Mouse (Mus musculus): ENCODE results near the gene Mertk. TPM values are rescaled to one million over a fixed set of nuclear protein-coding genes. Genes with fewer than 3 reads are reported as not detected.

Mertk gene
- polyA plus RNA-seq, 1 experiment from 2014 or later: 5.4 TPM

DNA sequence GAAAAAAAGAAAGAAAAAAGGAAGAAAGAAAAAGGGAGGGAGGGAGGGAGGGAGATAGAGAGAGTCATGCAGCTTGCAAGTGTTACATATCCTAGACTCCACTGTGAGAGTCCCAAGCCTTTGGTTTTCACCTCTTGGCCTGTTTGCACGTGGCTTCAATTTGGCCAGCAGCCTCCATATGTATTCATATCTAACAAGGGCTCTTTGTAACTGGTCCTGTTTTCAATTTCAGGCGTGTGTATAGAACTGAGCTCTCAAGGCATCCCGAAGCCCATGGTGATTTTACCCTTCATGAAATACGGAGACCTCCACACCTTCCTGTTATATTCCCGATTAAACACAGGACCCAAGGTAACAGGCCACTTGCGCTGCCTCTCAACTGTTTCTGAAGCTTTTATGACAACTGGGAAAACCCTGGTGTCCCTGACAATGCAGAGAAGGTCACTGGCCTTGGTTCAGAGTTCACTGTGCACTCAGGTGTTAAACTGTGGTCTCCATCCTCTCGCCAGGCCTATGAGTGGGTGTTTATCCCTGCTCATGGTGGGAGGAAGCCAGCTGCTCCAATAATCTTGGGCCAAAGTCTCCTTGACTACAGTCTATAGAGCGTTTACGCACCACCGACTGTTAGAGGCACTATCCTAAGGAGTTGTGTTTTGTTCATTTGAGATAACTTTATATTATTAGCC lies 85.0 kb downstream of the Mertk start:
- no peak overlapping the region for H3K9ac ChIP-seq (replicated peaks; ENCODE audit: low read depth, low read length)
- WGBS: 82% methylated on average over 10 of the region's 10 CpGs
- no peaks in the 10 kb centered on the region for H3K4me1 ChIP-seq (ENCODE audit: control insufficient read depth, insufficient read depth, low read length)
- H3K4me3 ChIP-seq (ENCODE audit: low read depth, low read length): no peak overlapping the region
- H3K9me3 ChIP-seq (ENCODE audit: control insufficient read depth, low read depth, low read length): no peaks in the 10 kb centered on the region
- ATAC-seq (ENCODE audit: insufficient number of reproducible peaks, insufficient read depth, low FRiP score, low read depth): no peak
- peaks cover 7% of the 10 kb centered on the region for H3K36me3 ChIP-seq (ENCODE audit: control insufficient read depth, insufficient read depth, low read length)
- no peaks in the 10 kb centered on the region for H3K27me3 ChIP-seq (ENCODE audit: control insufficient read depth, insufficient read depth, low read length)
- no peak overlapping the region for H3K27ac ChIP-seq (ENCODE audit: low read length)
- no peak overlapping the region for H3K4me2 ChIP-seq (replicated peaks; ENCODE audit: low read depth, low read length)

DNA sequence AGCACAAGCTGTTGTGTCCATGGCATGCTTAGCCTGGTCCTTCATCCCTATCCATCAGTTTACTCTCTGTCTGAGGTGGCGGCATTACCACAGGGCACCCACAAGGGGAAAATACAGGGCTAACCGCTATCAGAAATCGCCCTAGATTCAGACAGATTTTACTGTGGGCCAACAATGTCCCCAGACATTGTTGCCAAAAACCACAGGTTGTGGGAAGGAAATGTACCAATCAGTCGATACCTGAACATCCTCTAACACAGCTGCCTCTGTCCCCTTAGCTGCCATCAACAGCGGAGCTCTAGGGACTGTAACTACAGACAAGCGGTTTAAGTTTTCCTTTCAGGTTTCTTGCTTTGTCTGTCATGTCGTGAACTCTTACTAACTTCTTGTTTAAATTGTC lies 86.1 kb downstream of the Mertk start:
- Histone ChIP-seq H3K27me3 (ENCODE audit: control insufficient read depth, insufficient read depth, low read length) (no peaks in the 10 kb centered on the region), H3K36me3 (ENCODE audit: control insufficient read depth, insufficient read depth, low read length) (peaks cover 7% of the 10 kb centered on the region), H3K9me3 (ENCODE audit: control insufficient read depth, low read depth, low read length) (no peaks in the 10 kb centered on the region), H3K27ac (ENCODE audit: low read length) (no peak overlapping the region), H3K4me1 (ENCODE audit: control insufficient read depth, insufficient read depth, low read length) (no peaks in the 10 kb centered on the region), H3K4me3 (ENCODE audit: low read depth, low read length) (no peak overlapping the region), H3K9ac (replicated peaks; ENCODE audit: low read depth, low read length) (no peak overlapping the region), H3K4me2 (replicated peaks; ENCODE audit: low read depth, low read length) (no peak overlapping the region)
- no peak for ATAC-seq (ENCODE audit: insufficient number of reproducible peaks, insufficient read depth, low FRiP score, low read depth)
- WGBS: 87% methylated on average over 7 of the region's 7 CpGs

DNA sequence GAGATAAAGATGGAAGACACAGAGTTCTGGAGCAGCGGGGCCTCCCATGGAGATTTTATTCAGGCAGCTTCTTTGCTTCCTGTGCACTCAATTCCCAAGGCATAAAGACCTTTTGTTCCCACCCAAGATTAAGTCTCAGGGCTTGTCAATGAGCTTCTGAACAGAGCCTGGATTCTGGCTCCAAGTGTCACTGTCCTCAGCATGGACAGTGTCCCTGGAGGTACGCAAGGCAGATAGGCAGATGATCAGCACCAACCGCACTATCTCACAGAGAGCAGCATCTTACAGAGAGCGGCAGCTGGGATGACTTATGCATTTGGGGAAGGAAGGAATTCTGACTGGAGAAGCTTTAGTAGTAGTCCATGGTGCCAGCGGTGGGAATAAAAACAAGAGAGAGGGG lies 87.6 kb downstream of the Mertk start:
- Histone ChIP-seq H3K36me3 (ENCODE audit: control insufficient read depth, insufficient read depth, low read length) (peaks cover 7% of the 10 kb centered on the region), H3K27me3 (ENCODE audit: control insufficient read depth, insufficient read depth, low read length) (no peaks in the 10 kb centered on the region), H3K4me1 (ENCODE audit: control insufficient read depth, insufficient read depth, low read length) (no peaks in the 10 kb centered on the region), H3K9ac (replicated peaks; ENCODE audit: low read depth, low read length) (no peak overlapping the region), H3K4me3 (ENCODE audit: low read depth, low read length) (no peak overlapping the region), H3K4me2 (replicated peaks; ENCODE audit: low read depth, low read length) (no peak overlapping the region), H3K27ac (ENCODE audit: low read length) (no peak overlapping the region), H3K9me3 (ENCODE audit: control insufficient read depth, low read depth, low read length) (no peaks in the 10 kb centered on the region)
- no peak for ATAC-seq (ENCODE audit: insufficient number of reproducible peaks, insufficient read depth, low FRiP score, low read depth)
- 80% methylated on average over 5 of the region's 5 CpGs for WGBS

DNA sequence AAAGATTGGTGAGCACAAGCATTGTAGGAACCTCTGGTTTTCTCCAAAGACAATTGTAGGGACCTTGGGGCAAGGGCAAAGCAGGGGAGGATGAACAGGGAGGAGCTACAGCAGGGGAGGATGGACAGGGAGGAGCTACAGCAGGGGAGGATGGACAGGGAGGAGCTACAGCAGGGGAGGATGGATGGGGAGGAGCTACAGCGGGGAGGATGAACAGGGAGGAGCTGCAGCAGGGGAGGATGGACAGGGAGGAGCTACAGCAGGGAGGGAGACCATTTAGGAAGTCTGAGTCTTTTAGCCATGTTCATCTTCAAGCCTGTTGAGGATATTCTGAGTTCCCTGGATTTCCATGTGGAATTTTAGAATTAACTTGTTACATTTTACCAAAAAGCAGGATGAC lies 88.0 kb downstream of the Mertk start:
- Histone ChIP-seq H3K4me3 (ENCODE audit: low read depth, low read length) (no peak overlapping the region), H3K4me1 (ENCODE audit: control insufficient read depth, insufficient read depth, low read length) (no peaks in the 10 kb centered on the region), H3K36me3 (ENCODE audit: control insufficient read depth, insufficient read depth, low read length) (peaks cover 7% of the 10 kb centered on the region), H3K9ac (replicated peaks; ENCODE audit: low read depth, low read length) (no peak overlapping the region), H3K27ac (ENCODE audit: low read length) (no peak overlapping the region), H3K27me3 (ENCODE audit: control insufficient read depth, insufficient read depth, low read length) (no peaks in the 10 kb centered on the region), H3K4me2 (replicated peaks; ENCODE audit: low read depth, low read length) (no peak overlapping the region), H3K9me3 (ENCODE audit: control insufficient read depth, low read depth, low read length) (no peaks in the 10 kb centered on the region)
- WGBS: 81% methylated on average over 1 of the region's 1 CpGs
- no peak for ATAC-seq (ENCODE audit: insufficient number of reproducible peaks, insufficient read depth, low FRiP score, low read depth)

DNA sequence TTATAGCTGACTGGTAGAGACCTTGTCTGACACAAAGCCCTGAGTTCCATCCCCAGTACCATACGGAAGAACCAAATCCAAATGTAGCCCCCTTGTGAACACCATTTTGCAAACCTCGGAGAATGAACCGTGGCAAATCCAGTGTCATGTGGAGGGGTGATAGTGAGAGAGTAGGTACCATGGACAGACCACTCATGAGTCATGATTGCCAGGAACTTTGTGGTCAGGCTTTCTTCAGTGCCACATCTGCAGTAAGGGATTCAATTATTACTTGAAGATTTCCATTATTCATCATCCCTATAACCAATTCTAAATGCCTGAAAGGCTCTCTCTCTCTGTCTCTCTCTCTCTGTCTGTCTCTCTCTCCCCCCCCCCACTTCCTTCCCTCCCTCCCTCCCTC lies 89.0 kb downstream of the Mertk start:
- Histone ChIP-seq H3K4me1 (ENCODE audit: control insufficient read depth, insufficient read depth, low read length) (no peaks in the 10 kb centered on the region), H3K27me3 (ENCODE audit: control insufficient read depth, insufficient read depth, low read length) (no peaks in the 10 kb centered on the region), H3K4me3 (ENCODE audit: low read depth, low read length) (no peak overlapping the region), H3K36me3 (ENCODE audit: control insufficient read depth, insufficient read depth, low read length) (peaks cover 7% of the 10 kb centered on the region), H3K27ac (ENCODE audit: low read length) (no peak overlapping the region), H3K9me3 (ENCODE audit: control insufficient read depth, low read depth, low read length) (no peaks in the 10 kb centered on the region), H3K9ac (replicated peaks; ENCODE audit: low read depth, low read length) (no peak overlapping the region), H3K4me2 (replicated peaks; ENCODE audit: low read depth, low read length) (no peak overlapping the region)
- 85% methylated on average over 3 of the region's 3 CpGs for WGBS
- no peak for ATAC-seq (ENCODE audit: insufficient number of reproducible peaks, insufficient read depth, low FRiP score, low read depth)

DNA sequence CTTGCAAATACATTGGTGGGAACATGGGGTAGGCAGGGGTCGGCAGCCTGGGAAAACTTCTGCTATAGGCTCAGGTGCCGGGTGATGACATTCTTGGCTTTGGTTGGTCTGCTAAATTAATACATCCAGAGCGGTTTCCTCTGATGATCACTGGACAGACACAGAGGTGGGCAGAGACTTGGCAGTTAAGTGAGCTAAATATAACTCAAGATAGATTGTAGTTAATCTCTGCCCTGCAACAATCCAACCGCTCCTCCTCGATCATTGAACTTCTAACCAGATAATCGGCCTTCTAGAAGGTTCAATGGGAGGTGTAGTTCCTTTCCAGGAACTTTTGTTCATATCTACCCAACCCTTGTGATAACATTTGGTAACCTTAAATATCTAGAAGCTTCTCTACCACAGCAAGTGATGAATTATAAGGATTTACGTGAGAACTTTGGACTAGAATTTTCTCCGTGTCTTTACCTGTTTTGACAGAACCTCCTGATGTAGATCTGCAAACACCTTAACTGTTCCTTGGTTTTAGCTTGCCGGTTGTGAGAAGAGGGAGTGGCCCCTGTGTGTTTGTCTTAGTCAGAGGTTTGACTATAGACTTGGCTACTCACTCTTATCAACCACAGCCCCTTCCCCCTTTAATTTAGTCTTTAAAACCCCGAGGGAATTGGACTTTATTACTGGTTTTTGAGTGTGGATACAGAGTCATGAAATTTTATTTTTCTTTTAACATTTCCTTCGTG lies 92.3 kb downstream of the Mertk start:
- ATAC-seq (ENCODE audit: insufficient number of reproducible peaks, insufficient read depth, low FRiP score, low read depth): no peak
- WGBS: 74% methylated on average over 11 of the region's 11 CpGs
- no peaks in the 10 kb centered on the region for H3K9me3 ChIP-seq (ENCODE audit: control insufficient read depth, low read depth, low read length)
- no peaks in the 10 kb centered on the region for H3K4me1 ChIP-seq (ENCODE audit: control insufficient read depth, insufficient read depth, low read length)
- no peak overlapping the region for H3K4me3 ChIP-seq (ENCODE audit: low read depth, low read length)
- H3K9ac ChIP-seq (replicated peaks; ENCODE audit: low read depth, low read length): no peak overlapping the region
- peaks cover 2% of the 10 kb centered on the region; the same call in 1 of the 2 replicates for H3K36me3 ChIP-seq (ENCODE audit: control insufficient read depth, insufficient read depth, low read length)
- no peaks in the 10 kb centered on the region for H3K27me3 ChIP-seq (ENCODE audit: control insufficient read depth, insufficient read depth, low read length)
- no peak overlapping the region for H3K4me2 ChIP-seq (replicated peaks; ENCODE audit: low read depth, low read length)
- no peak overlapping the region for H3K27ac ChIP-seq (ENCODE audit: low read length)

DNA sequence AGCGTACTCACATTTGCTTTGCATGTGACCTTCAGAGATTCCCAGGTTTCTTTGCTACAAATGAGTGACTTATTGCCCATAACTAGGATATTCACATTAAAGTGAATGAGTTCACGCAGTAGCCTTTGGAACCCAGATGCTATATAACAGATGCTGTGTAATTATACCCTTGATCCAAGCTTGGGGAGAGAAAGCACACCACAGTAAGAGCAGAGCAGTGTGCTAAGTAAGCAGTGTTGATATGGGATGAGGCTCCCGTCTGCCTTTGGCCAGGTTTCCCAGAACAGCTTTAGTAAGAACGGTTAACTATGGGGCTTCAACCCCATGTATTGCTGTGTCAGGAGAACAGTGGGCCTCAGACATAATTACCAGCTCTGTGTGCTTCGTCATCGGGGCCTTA lies 95.2 kb downstream of the Mertk start:
- Histone ChIP-seq H3K27me3 (ENCODE audit: control insufficient read depth, insufficient read depth, low read length) (no peaks in the 10 kb centered on the region), H3K9ac (replicated peaks; ENCODE audit: low read depth, low read length) (no peak overlapping the region), H3K4me2 (replicated peaks; ENCODE audit: low read depth, low read length) (no peak overlapping the region), H3K36me3 (ENCODE audit: control insufficient read depth, insufficient read depth, low read length) (peaks cover 2% of the 10 kb centered on the region; the same call in 1 of the 2 replicates), H3K9me3 (ENCODE audit: control insufficient read depth, low read depth, low read length) (no peaks in the 10 kb centered on the region), H3K4me1 (ENCODE audit: control insufficient read depth, insufficient read depth, low read length) (no peaks in the 10 kb centered on the region), H3K4me3 (ENCODE audit: low read depth, low read length) (no peak overlapping the region), H3K27ac (ENCODE audit: low read length) (no peak overlapping the region)
- 87% methylated on average over 6 of the region's 6 CpGs for WGBS
- no peak for ATAC-seq (ENCODE audit: insufficient number of reproducible peaks, insufficient read depth, low FRiP score, low read depth)

DNA sequence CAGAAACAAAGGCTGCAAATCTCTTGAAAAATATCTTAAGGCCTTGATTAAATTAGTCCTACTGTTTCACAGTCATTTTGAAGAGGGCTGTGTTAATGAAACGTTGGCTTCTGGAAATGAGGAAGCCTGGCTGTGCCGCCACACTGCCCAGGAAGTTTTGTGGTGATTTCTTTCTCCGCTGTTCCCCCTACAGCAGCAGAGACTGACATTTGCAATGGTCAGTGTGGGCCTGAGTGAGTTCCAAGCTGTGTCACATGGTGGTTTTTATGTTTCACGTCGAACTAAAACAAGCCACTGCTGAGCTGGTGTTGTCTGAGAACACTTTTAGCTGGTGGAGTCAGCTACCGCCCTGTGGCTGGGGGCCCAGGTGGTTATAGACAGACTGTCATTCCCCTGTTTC lies 97.7 kb downstream of the Mertk start:
- ATAC-seq (ENCODE audit: insufficient number of reproducible peaks, insufficient read depth, low FRiP score, low read depth): no peak
- Histone ChIP-seq H3K4me2 (replicated peaks; ENCODE audit: low read depth, low read length) (no peak overlapping the region), H3K9ac (replicated peaks; ENCODE audit: low read depth, low read length) (no peak overlapping the region), H3K4me3 (ENCODE audit: low read depth, low read length) (no peak overlapping the region), H3K9me3 (ENCODE audit: control insufficient read depth, low read depth, low read length) (no peaks in the 10 kb centered on the region), H3K36me3 (ENCODE audit: control insufficient read depth, insufficient read depth, low read length) (peaks cover 12% of the 10 kb centered on the region), H3K27me3 (ENCODE audit: control insufficient read depth, insufficient read depth, low read length) (no peaks in the 10 kb centered on the region), H3K27ac (ENCODE audit: low read length) (no peak overlapping the region), H3K4me1 (ENCODE audit: control insufficient read depth, insufficient read depth, low read length) (no peaks in the 10 kb centered on the region)
- WGBS: 72% methylated on average over 6 of the region's 6 CpGs
